Mouse (Mus musculus) forebrain, embryonic 14.5 days (tissue): ENCODE data around the gene Arhgap21. TPM values are rescaled to one million over a fixed set of nuclear protein-coding genes. Genes with fewer than 3 reads are reported as not detected.

Experiments used
- ATAC-seq: fragments of 200-750 bp; cut with Nextera tagmentation; 2 replicates; pipeline ENCODE4 v1.8.0; 2017; ENCODE audit warnings: mild to moderate bottlenecking, moderate library complexity
- DNase-seq: peaks from one replicate; pipeline ENCODE4 v3.0.0-alpha.2; 2015; ENCODE audit warnings: low spot score
- H3K27ac ChIP-seq: fragments of 300-500 bp; sonication (generic); 2 replicates; pipeline ENCODE4 v1.5.1; 2014; ENCODE audit warnings: low read depth, mild to moderate bottlenecking, control low read depth, low read length, moderate library complexity
- H3K27me3 ChIP-seq: fragments of 300-500 bp; sonication (generic); replicated peaks from 2 replicates; pipeline ENCODE4 v1.6.1; 2014; ENCODE audit warnings: low read length, control low read depth, mixed read lengths; ENCODE audit not compliant: control insufficient read depth, insufficient read depth
- H3K36me3 ChIP-seq: fragments of 300-500 bp; sonication (generic); 2 replicates; pipeline ENCODE4 v1.6.1; 2014; ENCODE audit warnings: low read length, control low read depth; ENCODE audit not compliant: control insufficient read depth, insufficient read depth
- H3K4me1 ChIP-seq: fragments of 300-500 bp; sonication (generic); 2 replicates; pipeline ENCODE4 v1.6.1; 2014; ENCODE audit warnings: antibody characterized with exemption, low read length, control low read depth; ENCODE audit not compliant: control insufficient read depth, insufficient read depth
- H3K4me2 ChIP-seq: fragments of 300-500 bp; sonication (generic); 2 replicates; pipeline ENCODE4 v1.6.1; 2014; ENCODE audit warnings: mild to moderate bottlenecking, control low read depth, low read length
- H3K4me3 ChIP-seq: fragments of 300-500 bp; sonication (generic); 2 replicates; pipeline ENCODE4 v1.5.1; 2014; ENCODE audit warnings: low read depth, low read length, control low read depth
- H3K9ac ChIP-seq: fragments of 300-500 bp; sonication (generic); 2 replicates; pipeline ENCODE4 v1.6.1; 2014; ENCODE audit warnings: mild to moderate bottlenecking, low read length, control low read depth, moderate library complexity
- H3K9me3 ChIP-seq: fragments of 300-500 bp; sonication (generic); replicated peaks from 2 replicates; pipeline ENCODE4 v1.6.1; 2016; ENCODE audit warnings: low read length, control low read depth, mixed read lengths; ENCODE audit not compliant: control insufficient read depth
- WGBS: fragments of 180-500 bp; shearing (Covaris S2); extraction: QIAGEN DNeasy Blood & Tissue Kit; methylation state at CpG from one replicate; pipeline ENCODE4 v1.1.7; 2014; 5-methylcytosine and 5-hydroxymethylcytosine counted together
- polyA plus RNA-seq: library from polyadenylated mRNA; unstranded; fragments of >200 nt; fragmentation: Nextera tagmentation; extraction: Ambion mirVana; gene quantifications from 2 replicates; pipeline ENCODE4 v1.2.1, GENCODE M21; 2014

Arhgap21 gene
- polyA plus RNA-seq, 1 experiment from 2014 or later: 34.0 TPM

DNA sequence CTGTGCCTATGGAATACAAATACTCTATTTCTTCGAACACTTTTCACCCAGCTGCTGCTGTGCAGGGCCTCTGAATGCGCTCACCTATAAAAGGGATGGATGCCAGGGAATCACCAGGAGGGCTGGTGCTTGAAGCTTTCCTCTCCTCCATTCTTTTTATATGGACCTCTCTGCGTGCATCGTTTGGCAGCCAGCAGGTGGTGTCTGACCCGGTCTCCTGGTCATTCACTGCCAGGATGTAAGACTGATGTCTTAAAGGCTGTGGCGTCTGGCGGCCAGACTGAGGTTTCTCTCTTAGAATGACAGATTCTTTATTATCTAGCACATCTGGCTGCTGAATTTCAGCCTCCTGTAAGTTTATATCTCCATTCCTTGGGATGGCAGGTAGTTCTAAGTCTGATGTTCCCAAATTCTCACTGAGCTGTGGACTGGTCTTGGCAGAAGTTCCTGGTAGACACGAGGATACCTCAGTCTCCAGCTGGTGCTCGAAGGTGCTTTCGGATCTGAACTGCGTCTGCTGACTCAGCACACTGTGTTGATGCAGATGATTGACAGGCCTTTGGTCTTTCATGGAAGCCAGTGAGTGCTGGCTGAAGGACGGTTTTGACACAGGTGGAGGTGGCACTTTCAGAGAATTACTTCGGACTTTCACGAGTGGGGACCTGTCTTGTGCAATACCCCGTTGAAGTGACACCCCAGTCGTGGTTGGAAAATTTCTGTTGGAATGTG, 88.6 kb downstream of the Arhgap21 start:
- DNase-seq (no peak), ATAC-seq (no peak)
- no peak overlapping the region for H3K4me2 ChIP-seq
- H3K9me3 ChIP-seq: no peaks in the 10 kb centered on the region
- no peak overlapping the region; the same call in 1 of the 2 replicates for H3K27ac ChIP-seq
- no peak overlapping the region for H3K4me3 ChIP-seq
- H3K9ac ChIP-seq: no peak overlapping the region
- 74% methylated on average over 16 of the region's 16 CpGs for WGBS
- H3K36me3 ChIP-seq: peaks cover 46% of the 10 kb centered on the region
- H3K27me3 ChIP-seq: no peaks in the 10 kb centered on the region
- no peaks in the 10 kb centered on the region for H3K4me1 ChIP-seq

DNA sequence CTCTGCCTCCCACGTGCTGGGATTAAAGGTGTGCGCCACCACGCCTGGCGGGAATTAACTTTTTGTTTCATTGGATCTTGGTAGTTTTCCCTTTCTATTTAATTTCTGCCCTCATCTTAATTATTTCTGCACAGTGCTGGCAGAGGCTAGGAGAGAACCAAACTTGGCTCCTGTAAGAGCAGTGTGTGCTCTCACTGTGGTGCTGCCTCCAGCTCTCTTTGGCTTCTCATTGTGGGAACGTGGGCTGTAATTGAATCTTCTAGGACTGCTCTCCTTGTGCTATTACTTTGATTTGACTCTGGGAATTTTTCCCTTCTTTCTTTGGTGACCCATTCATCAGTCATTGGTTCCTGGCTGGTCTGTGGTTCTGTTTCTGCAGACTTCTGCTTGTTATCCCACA, 94.1 kb downstream of the Arhgap21 start:
- Histone ChIP-seq H3K9me3 (no peaks in the 10 kb centered on the region), H3K27me3 (no peaks in the 10 kb centered on the region), H3K36me3 (peaks cover 45% of the 10 kb centered on the region), H3K4me3 (no peak overlapping the region), H3K9ac (no peak overlapping the region), H3K27ac (no peak overlapping the region), H3K4me2 (no peak overlapping the region), H3K4me1 (no peaks in the 10 kb centered on the region)
- WGBS: 91% methylated on average over 5 of the region's 5 CpGs
- no peak for DNase-seq
- no peak for ATAC-seq

DNA sequence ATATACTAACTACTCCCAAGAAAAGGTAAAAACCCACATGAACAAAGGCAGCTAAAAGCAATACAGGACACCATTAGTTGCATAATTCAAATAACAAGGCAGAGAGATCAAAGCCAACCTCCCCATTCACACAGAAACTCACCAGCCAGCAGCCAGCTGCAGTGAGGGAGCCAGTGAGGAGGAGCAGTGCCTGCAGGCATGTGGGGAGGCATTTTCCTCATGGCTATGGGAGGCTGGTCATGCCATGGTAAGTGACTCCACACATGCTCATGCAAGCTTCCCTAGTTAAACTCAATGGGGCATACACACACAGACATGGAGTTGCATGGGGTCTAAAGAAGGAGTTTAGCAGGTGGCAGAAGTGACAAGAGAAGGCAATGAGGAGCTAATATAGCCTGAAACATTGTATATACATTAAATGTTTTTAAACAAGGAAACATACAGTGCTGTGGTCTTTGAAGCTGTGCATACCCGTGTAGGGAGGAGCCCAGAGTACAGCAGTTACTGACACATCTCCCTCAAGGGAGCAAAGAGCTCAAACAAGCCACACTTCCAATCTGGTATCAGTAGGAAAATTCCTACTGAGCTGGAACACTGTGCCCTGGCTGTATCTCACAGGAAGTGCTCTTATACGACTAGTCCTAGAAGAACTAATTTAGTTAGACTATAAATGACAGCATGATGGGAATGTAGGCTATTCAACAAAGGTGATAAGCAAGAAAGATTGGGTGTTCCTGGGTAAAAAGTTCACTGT, 99.3 kb downstream of the Arhgap21 start:
- H3K4me3 ChIP-seq: no peak overlapping the region
- no peaks in the 10 kb centered on the region for H3K27me3 ChIP-seq
- WGBS: 75% methylated on average over 2 of the region's 2 CpGs
- H3K4me1 ChIP-seq: no peaks in the 10 kb centered on the region
- no peak for DNase-seq
- H3K9me3 ChIP-seq: no peaks in the 10 kb centered on the region
- no peak for ATAC-seq
- no peak overlapping the region for H3K9ac ChIP-seq
- no peak overlapping the region for H3K4me2 ChIP-seq
- no peak overlapping the region for H3K27ac ChIP-seq
- H3K36me3 ChIP-seq: peaks cover 36% of the 10 kb centered on the region

DNA sequence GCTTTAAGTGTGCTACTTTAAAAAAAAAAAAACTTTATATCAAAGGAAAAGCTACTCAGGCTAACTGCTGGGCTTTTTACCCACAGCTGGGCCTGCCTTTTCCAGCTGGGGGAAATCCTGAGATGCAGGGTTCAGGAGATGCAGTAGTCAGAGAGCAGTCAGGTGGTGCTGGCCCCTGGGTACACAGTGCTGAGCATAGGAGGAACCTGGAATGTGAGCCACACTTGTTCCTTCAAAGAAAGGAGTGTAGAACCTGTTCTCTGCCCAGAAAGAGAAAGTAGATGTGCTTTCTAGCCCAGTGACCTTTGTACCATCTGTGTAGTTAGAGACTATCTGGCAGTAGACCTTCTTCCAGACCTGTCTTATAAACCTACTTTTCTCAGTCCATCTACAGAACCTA, 100.6 kb downstream of the Arhgap21 start:
- no peaks in the 10 kb centered on the region for H3K27me3 ChIP-seq
- H3K27ac ChIP-seq: no peak overlapping the region
- H3K36me3 ChIP-seq: peaks cover 43% of the 10 kb centered on the region
- no peak overlapping the region for H3K4me2 ChIP-seq
- H3K4me3 ChIP-seq: no peak overlapping the region
- no peak overlapping the region for H3K9ac ChIP-seq
- DNase-seq (no peak), ATAC-seq (no peak)
- no peaks in the 10 kb centered on the region for H3K9me3 ChIP-seq
- no peaks in the 10 kb centered on the region for H3K4me1 ChIP-seq

DNA sequence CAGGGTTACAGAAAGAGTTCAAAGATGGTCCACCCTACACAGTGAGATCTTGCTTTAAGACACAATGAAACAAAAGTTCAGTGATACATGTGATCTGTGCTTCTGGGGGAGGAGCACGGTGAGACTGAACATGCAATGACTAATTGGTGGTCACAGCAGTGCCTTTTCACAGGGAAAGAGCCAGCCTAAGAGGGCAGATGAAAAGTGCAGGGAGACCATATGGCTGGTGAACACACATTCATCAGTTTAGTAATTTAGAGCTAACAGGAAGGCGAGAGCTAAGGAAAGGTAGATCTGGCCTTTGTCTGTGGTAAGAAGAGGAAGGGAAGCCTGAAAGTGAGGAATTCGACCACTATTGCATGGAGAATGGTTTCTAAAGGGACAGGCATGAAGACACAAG, 102.9 kb downstream of the Arhgap21 start:
- H3K9me3 ChIP-seq: no peaks in the 10 kb centered on the region
- no peak overlapping the region for H3K4me3 ChIP-seq
- no peak overlapping the region for H3K9ac ChIP-seq
- H3K27me3 ChIP-seq: no peaks in the 10 kb centered on the region
- H3K4me1 ChIP-seq: no peaks in the 10 kb centered on the region
- WGBS: 73% methylated on average over 3 of the region's 3 CpGs
- peaks cover 56% of the 10 kb centered on the region for H3K36me3 ChIP-seq
- ATAC-seq (0 out of 2 replicates have a peak, but pooled peaks have one; percentile 29), DNase-seq (no peak)
- no peak overlapping the region for H3K4me2 ChIP-seq
- H3K27ac ChIP-seq: no peak overlapping the region

DNA sequence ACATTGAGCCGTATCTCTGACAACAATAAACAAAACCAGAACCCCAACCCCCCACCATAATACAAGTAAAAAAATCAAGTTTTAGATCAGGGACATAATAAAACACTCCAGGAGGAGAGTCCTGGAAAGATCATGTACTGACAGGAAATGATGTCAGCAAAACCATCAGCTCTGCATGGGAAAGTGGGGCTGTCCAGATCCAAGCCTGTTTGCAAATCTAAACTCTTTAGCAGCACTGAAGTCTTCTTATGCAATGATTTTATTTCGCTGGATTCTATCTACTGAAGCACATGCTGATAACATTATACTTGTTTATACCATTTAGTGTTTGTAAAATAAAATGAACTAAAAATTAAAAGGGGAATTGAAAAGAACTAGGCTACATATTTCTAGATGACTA, 104.1 kb downstream of the Arhgap21 start:
- Histone ChIP-seq H3K4me3 (no peak overlapping the region), H3K9ac (no peak overlapping the region), H3K27ac (no peak overlapping the region), H3K9me3 (no peaks in the 10 kb centered on the region), H3K4me1 (no peaks in the 10 kb centered on the region), H3K36me3 (peaks cover 65% of the 10 kb centered on the region), H3K4me2 (no peak overlapping the region), H3K27me3 (no peaks in the 10 kb centered on the region)
- DNase-seq: no peak
- ATAC-seq: no peak
- WGBS: 89% methylated on average over 2 of the region's 2 CpGs

DNA sequence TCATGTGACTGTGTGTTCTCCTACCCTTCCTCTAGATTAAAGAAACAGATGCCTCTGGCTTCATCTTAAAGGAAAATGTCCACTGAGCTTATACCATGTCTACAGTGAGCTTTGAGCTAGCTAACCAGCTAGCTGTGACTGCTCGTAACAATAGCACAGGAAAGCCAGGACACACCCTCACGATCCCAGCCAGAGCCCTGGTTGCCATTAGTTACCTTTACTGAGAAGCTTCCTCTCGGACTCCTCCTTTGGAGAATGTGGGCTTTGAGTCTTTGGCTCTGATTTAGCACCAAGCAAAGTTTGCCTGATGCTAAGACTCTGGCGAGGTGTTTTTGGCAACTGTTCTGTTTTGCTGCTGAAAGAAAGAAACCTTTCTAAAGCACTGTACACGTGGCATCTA, 107.9 kb downstream of the Arhgap21 start:
- 65% methylated on average over 5 of the region's 5 CpGs for WGBS
- H3K4me3 ChIP-seq: no peak overlapping the region
- H3K36me3 ChIP-seq: peaks cover 89% of the 10 kb centered on the region
- H3K9me3 ChIP-seq: no peaks in the 10 kb centered on the region
- H3K4me1 ChIP-seq: no peaks in the 10 kb centered on the region
- no peak overlapping the region for H3K9ac ChIP-seq
- no peaks in the 10 kb centered on the region for H3K27me3 ChIP-seq
- ATAC-seq (no peak), DNase-seq (no peak)
- no peak overlapping the region for H3K27ac ChIP-seq
- H3K4me2 ChIP-seq: no peak overlapping the region

DNA sequence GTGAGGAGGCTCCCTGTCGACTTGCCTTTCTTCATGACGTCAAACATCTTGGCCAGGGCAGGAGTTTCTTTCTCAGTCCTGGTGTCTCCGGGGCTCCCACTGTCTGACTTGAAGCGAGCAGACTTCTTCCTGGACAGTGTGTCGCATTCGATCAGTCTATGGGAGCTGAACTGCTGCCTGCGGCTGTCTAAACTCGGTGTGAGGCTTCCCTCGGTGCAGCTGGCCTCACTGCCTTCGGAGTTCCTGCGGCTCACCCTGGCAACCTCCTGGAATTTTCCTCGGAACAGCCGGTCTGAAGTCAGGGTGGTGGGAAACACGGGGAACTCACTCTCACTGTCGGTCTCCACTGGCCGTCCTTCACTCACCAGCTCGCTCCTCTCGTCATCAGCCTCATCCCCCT, 119.3 kb downstream of the Arhgap21 start:
- no peak overlapping the region for H3K4me2 ChIP-seq
- ATAC-seq: no peak
- H3K9me3 ChIP-seq: no peaks in the 10 kb centered on the region
- no peak overlapping the region for H3K27ac ChIP-seq
- no peak for DNase-seq
- no peaks in the 10 kb centered on the region for H3K27me3 ChIP-seq
- WGBS: 89% methylated on average over 18 of the region's 18 CpGs
- no peak overlapping the region for H3K9ac ChIP-seq
- H3K4me3 ChIP-seq: no peak overlapping the region
- peaks cover 77% of the 10 kb centered on the region for H3K36me3 ChIP-seq
- no peaks in the 10 kb centered on the region for H3K4me1 ChIP-seq
